Mouse (Mus musculus) heart, postnatal 0 days (tissue): ENCODE results near the gene Gltpd2. TPM values are rescaled to one million over a fixed set of nuclear protein-coding genes. Genes with fewer than 3 reads are reported as not detected.
A peak's percentile ranks its signal among the peaks of the same experiment; 100 is the strongest.

ENCODE experiments used
- ATAC-seq: fragments of 200-750 bp; cut with Nextera tagmentation; 2 replicates; pipeline ENCODE4 v1.8.0; 2017; ENCODE audit warnings: low read depth, moderate number of reproducible peaks, moderate library complexity; ENCODE audit not compliant: insufficient read depth
- DNase-seq: peaks from one replicate; pipeline ENCODE4 v3.0.0-alpha.2; 2016; ENCODE audit warnings: low spot score
- H3K27ac ChIP-seq: fragments of 300-500 bp; sonication (generic); 2 replicates; pipeline ENCODE4 v1.5.1; 2014; ENCODE audit warnings: low read depth, mild to moderate bottlenecking
- H3K27me3 ChIP-seq: fragments of 300-500 bp; sonication (generic); 2 replicates; pipeline ENCODE4 v1.6.1; 2014; ENCODE audit warnings: low read length, mixed read lengths; ENCODE audit not compliant: control insufficient read depth, insufficient read depth
- H3K36me3 ChIP-seq: fragments of 300-500 bp; sonication (generic); replicated peaks from 2 replicates; pipeline ENCODE4 v1.6.1; 2014; ENCODE audit warnings: low read length, mixed read lengths; ENCODE audit not compliant: control insufficient read depth, insufficient read depth
- H3K4me1 ChIP-seq: fragments of 300-500 bp; sonication (generic); 2 replicates; pipeline ENCODE4 v1.6.1; 2014; ENCODE audit warnings: antibody characterized with exemption; ENCODE audit not compliant: control insufficient read depth, insufficient read depth
- H3K4me2 ChIP-seq: fragments of 300-500 bp; sonication (generic); 2 replicates; pipeline ENCODE4 v1.6.1; 2014; ENCODE audit warnings: low read depth, mild to moderate bottlenecking, low read length, moderate library complexity
- H3K4me3 ChIP-seq: fragments of 300-500 bp; sonication (generic); 2 replicates; pipeline ENCODE4 v1.5.1; 2014; ENCODE audit warnings: low read depth, low read length
- H3K9ac ChIP-seq: fragments of 300-500 bp; sonication (generic); replicated peaks from 2 replicates; pipeline ENCODE4 v1.6.1; 2014; ENCODE audit warnings: low read depth, low read length, mixed read lengths
- H3K9me3 ChIP-seq: fragments of 300-500 bp; sonication (generic); replicated peaks from 2 replicates; pipeline ENCODE4 v1.6.1; 2016; ENCODE audit warnings: low read length; ENCODE audit not compliant: control insufficient read depth
- CTCF ChIP-seq: IDR thresholded peaks from 2 replicates; pipeline ENCODE4 v1.5.1; 2016; ENCODE audit warnings: antibody characterized with exemption, control low read depth, low read depth
- EP300 ChIP-seq: IDR thresholded peaks from 2 replicates; pipeline ENCODE4 v1.6.1; 2016; ENCODE audit warnings: antibody characterized with exemption, low read depth
- WGBS: fragments of 180-500 bp; shearing (Covaris S2); extraction: QIAGEN DNeasy Blood & Tissue Kit; methylation state at CpG from one replicate; pipeline ENCODE4 v1.1.7; 2014; 5-methylcytosine and 5-hydroxymethylcytosine counted together
- polyA plus RNA-seq: library from polyadenylated mRNA; unstranded; fragments of >200 nt; fragmentation: Nextera tagmentation; extraction: Ambion mirVana; gene quantifications from 2 replicates; pipeline ENCODE4 v1.2.1, GENCODE M21; 2015
- total RNA-seq: library from RNA; depleted of rRNA; stranded (reverse); fragments of >200 nt; gene quantifications from 2 replicates; pipeline ENCODE4 v1.2.3, GENCODE M21; 2014; ENCODE audit warnings: low replicate concordance

Gene Gltpd2
- total and polyA plus RNA-seq, 2 experiments from 2014 or later: not detected

DNA sequence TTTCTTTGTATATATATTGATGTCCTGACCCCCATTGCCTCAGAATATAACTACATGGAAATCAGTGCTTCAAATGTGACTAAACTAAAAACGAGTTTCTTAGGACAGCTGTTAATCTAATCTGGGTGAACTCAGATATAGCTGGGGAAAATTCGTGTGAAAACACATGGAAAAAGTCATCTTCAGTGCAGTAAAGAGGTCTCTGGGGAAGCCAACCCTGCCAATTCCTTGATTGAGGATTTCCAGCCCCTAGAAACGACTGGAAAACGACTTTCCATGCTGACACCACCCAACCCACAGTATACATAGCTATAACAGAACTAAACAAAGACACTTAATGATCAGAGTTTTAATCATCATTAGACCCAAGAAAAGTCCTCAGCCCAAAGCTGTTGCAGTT, 31.2 kb upstream of the Gltpd2 start:
- DNase-seq: no peak
- Histone ChIP-seq H3K36me3 (no peaks in the 10 kb centered on the region), H3K4me3 (no peak overlapping the region), H3K27ac (no peak overlapping the region), H3K27me3 (no peaks in the 10 kb centered on the region), H3K4me2 (no peak overlapping the region), H3K4me1 (no peaks in the 10 kb centered on the region), H3K9ac (no peak overlapping the region), H3K9me3 (0 out of 2 replicates have a peak, but pooled peaks cover 4% of the 10 kb centered on the region)
- TF ChIP-seq CTCF (no peak), EP300 (no peak)
- 24% methylated on average over 4 of the region's 4 CpGs for WGBS
- no peak for ATAC-seq

DNA sequence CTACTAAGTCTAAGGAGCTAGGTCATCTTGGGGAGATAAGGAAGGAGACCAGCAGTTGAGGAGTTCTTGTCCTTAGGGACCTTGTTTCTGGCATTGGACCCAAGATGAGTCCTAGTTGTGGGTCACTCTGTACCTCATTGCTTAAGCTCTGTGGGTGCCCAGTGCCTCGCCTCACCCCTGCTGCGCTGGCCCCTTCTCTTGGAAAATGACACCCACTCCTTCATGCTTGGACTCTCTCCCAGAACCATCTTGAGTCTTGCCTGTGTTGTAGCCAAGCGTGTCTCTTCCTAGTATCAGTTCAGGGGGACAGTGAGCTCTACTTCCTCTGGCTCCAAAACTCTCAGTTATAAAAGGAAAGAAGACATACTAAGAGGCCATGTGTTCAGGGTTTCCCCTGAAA, 29.9 kb upstream of the Gltpd2 start:
- Histone ChIP-seq H3K36me3 (no peaks in the 10 kb centered on the region), H3K27me3 (no peaks in the 10 kb centered on the region), H3K4me1 (no peaks in the 10 kb centered on the region), H3K4me3 (no peak overlapping the region), H3K4me2 (no peak overlapping the region), H3K9ac (no peak overlapping the region), H3K27ac (no peak overlapping the region), H3K9me3 (0 out of 2 replicates have a peak, but pooled peaks cover 4% of the 10 kb centered on the region)
- DNase-seq (no peak), ATAC-seq (no peak)
- TF ChIP-seq EP300 (no peak), CTCF (no peak)
- 81% methylated on average over 3 of the region's 3 CpGs for WGBS

DNA sequence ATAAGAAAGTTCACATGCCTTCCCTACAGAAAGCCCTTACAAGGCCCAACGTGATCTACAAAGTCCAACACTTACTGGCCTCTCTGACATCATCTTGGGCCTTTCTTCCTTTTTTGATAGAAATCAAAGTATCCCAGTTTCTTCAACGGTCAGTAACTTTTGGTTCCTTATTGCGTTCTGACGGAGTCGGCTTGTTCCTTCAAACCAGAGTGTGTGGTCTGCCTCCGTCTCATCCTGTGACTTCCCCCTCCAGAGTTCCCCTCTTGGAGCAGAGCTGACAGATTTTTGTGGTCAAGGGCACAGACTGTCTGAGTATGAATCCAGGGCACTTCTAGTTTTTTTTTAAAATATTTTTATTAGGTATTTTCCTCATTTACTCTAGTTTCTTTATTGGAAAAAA, 29.3 kb upstream of the Gltpd2 start:
- no peak overlapping the region for H3K4me3 ChIP-seq
- no peaks in the 10 kb centered on the region for H3K4me1 ChIP-seq
- no peaks in the 10 kb centered on the region for H3K36me3 ChIP-seq
- no peak overlapping the region for H3K27ac ChIP-seq
- H3K9ac ChIP-seq: no peak overlapping the region
- no peaks in the 10 kb centered on the region for H3K27me3 ChIP-seq
- 79% methylated on average over 6 of the region's 6 CpGs for WGBS
- no peak for ATAC-seq
- 0 out of 2 replicates have a peak, but pooled peaks cover 4% of the 10 kb centered on the region for H3K9me3 ChIP-seq
- H3K4me2 ChIP-seq: no peak overlapping the region
- TF ChIP-seq CTCF (no peak), EP300 (no peak)
- DNase-seq: no peak

DNA sequence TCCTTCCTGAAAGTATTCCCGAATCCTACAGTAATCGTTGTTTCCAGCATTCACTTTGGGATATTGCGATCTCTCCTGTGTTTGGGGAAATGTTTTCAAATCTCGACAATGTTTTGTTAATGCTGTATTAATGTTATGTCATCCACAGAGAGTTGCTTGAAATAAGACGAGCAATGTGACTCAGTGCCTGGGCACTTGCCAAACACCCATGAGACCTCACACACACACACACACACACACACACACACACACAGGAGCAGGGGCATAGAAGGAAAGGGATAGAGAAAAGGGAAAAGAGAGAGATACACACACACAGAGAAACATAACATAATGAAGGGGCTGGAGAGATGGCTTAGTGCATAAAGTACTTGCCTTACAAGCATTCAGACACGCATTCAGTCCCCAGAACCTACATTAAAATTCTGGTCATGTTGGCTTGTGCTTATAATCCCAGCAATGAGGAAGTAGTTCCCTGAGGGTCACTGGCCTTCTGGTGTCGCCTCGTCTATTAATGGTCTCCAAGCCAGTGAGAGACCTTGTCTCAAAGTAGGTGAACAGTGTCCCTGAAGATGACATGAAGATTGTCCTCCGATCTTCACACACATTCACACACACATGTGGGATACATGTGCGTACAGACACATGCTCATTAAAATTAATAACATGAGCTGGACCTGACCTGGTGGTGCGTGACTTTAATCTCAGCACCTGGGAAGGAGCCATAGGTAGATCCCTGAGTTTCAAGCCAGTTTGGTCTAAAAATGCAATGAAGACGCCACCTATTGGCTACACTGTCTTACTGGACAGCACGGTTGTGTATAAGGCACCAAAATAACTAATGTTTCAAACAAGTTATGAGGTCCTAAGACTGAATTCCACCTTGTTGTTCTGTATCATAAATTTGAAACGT, 19.2 kb upstream of the Gltpd2 start:
- no peak overlapping the region for H3K27ac ChIP-seq
- no peaks in the 10 kb centered on the region for H3K27me3 ChIP-seq
- no peaks in the 10 kb centered on the region for H3K9me3 ChIP-seq
- H3K4me3 ChIP-seq: no peak overlapping the region
- ATAC-seq (no peak), DNase-seq (no peak)
- 59% methylated on average over 14 of the region's 14 CpGs for WGBS
- TF ChIP-seq CTCF (peak; percentile 34; the same call in 1 of the 2 replicates), EP300 (no peak)
- no peak overlapping the region for H3K4me2 ChIP-seq
- no peaks in the 10 kb centered on the region for H3K4me1 ChIP-seq
- H3K36me3 ChIP-seq: no peaks in the 10 kb centered on the region
- no peak overlapping the region for H3K9ac ChIP-seq

DNA sequence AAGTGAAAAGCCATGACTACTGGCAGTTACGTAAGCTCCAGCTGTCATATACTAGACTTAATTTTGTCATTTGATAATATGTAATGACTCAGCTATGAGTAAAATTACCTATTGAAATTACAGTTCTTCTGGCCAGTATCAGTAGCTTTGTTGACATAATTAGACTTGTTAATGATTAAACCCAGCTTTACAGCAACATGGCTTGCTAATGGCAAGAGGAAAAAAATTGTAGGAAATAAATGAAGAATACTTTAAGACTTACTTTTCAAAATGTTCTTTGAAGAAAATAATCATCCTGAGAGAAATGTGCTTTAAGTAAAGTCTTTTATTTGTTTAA, 18.6 kb upstream of the Gltpd2 start:
- Histone ChIP-seq H3K27me3 (no peaks in the 10 kb centered on the region), H3K27ac (no peak overlapping the region), H3K4me2 (no peak overlapping the region), H3K4me3 (no peak overlapping the region), H3K9me3 (no peaks in the 10 kb centered on the region), H3K36me3 (no peaks in the 10 kb centered on the region), H3K4me1 (no peaks in the 10 kb centered on the region), H3K9ac (no peak overlapping the region)
- WGBS: 82% methylated on average over 1 of the region's 1 CpGs
- ATAC-seq (no peak), DNase-seq (no peak)
- no peak for TF ChIP-seq EP300
- no peak for TF ChIP-seq CTCF
